Mouse (Mus musculus): ENCODE measurements around the gene Rhbdl3.

DNA sequence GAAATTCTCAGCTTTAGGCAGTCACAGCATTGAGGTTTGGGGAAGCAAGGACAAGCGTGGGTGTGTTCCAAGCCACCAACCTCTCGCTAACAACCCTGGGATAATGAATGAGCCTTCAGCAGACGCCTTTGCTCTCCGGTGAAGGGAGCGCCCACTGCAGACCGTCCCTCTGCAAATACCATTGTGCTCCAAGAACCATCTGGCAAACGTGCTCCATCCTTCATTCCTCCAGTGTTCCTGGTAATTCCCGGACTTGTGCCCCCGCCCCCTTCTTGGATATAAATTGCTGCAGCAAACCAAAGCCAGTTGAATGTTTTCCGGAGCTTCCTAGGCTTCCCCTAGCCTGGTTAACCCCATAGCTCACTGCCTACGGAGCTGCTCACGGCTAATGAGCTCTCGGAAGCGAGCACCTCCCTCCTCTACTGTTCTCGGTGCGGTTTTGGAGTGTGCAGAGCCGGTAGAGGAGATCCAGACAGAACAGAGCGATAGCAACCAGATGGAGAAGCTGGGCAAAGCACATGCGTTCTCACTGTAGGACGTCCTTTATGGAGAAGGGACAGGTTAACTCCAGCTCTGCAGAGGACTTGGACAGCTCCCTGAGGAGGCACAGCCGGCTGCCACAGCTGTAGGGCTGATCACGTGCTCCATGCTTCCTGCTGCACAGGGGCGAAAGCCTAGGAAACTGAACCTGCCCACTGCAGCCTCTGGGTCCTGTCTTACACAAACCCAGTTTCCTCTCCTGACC is 10.8 kb upstream of the Rhbdl3 start:
- TF ChIP-seq POLR2A (IDR thresholded peaks at IDR 0.05; ENCODE audit: borderline replicate concordance, insufficient read depth, low read length) (no peak), CTCF (IDR thresholded peaks at IDR 0.05; ENCODE audit: borderline replicate concordance, insufficient read depth, low read depth, low read length) (no peak)
